Mouse (Mus musculus) kidney, postnatal 0 days (tissue): ENCODE results near the gene Apoa1. TPM values are rescaled to one million over a fixed set of nuclear protein-coding genes. Genes with fewer than 3 reads are reported as not detected.

ENCODE experiments used
- ATAC-seq: fragments of 200-750 bp; cut with Nextera tagmentation; replicated peaks from 2 replicates; pipeline ENCODE4 v1.8.0; 2017; ENCODE audit warnings: low read depth, moderate number of reproducible peaks, moderate TSS enrichment, moderate library complexity; ENCODE audit not compliant: low FRiP score
- DNase-seq: peaks from one replicate; pipeline ENCODE4 v3.0.0-alpha.2; 2016; ENCODE audit warnings: low spot score
- H3K27ac ChIP-seq: fragments of 300-500 bp; sonication (generic); 2 replicates; pipeline ENCODE4 v1.5.1; 2014; ENCODE audit warnings: mild to moderate bottlenecking
- H3K27me3 ChIP-seq: fragments of 300-500 bp; sonication (generic); 2 replicates; pipeline ENCODE4 v1.6.1; 2014; ENCODE audit warnings: low read length, mixed read lengths; ENCODE audit not compliant: insufficient read depth
- H3K36me3 ChIP-seq: fragments of 300-500 bp; sonication (generic); 2 replicates; pipeline ENCODE4 v1.6.1; 2014; ENCODE audit warnings: low read length, mixed read lengths; ENCODE audit not compliant: insufficient read depth
- H3K4me1 ChIP-seq: fragments of 300-500 bp; sonication (generic); replicated peaks from 2 replicates; pipeline ENCODE4 v1.6.1; 2014; ENCODE audit warnings: antibody characterized with exemption, low read length, mixed read lengths; ENCODE audit not compliant: insufficient read depth
- H3K4me2 ChIP-seq: fragments of 300-500 bp; sonication (generic); 2 replicates; pipeline ENCODE4 v1.6.1; 2014; ENCODE audit warnings: mild to moderate bottlenecking, low read length, moderate library complexity, mixed read lengths
- H3K4me3 ChIP-seq: fragments of 300-500 bp; sonication (generic); replicated peaks from 2 replicates; pipeline ENCODE4 v1.5.1; 2014; ENCODE audit warnings: low read depth, low read length
- H3K9ac ChIP-seq: fragments of 300-500 bp; sonication (generic); 2 replicates; pipeline ENCODE4 v1.6.1; 2014; ENCODE audit warnings: low read depth, low read length
- H3K9me3 ChIP-seq: fragments of 300-500 bp; sonication (generic); replicated peaks from 2 replicates; pipeline ENCODE4 v1.6.1; 2016; ENCODE audit warnings: low read length, inconsistent platforms, mixed read lengths
- CTCF ChIP-seq: IDR thresholded peaks from 2 replicates; pipeline ENCODE4 v1.5.1; 2016; ENCODE audit warnings: antibody characterized with exemption, low read depth, mild to moderate bottlenecking, moderate library complexity
- WGBS: fragments of 180-500 bp; shearing (Covaris S2); extraction: QIAGEN DNeasy Blood & Tissue Kit; methylation state at CpG from one replicate; pipeline ENCODE4 v1.1.7; 2014; 5-methylcytosine and 5-hydroxymethylcytosine counted together
- polyA plus RNA-seq: library from polyadenylated mRNA; unstranded; fragments of >200 nt; fragmentation: Nextera tagmentation; extraction: Ambion mirVana; gene quantifications from 2 replicates; pipeline ENCODE4 v1.2.1, GENCODE M21; 2015

Gene Apoa1
- polyA plus RNA-seq, 1 experiment from 2014 or later, result 5.5 TPM

DNA sequence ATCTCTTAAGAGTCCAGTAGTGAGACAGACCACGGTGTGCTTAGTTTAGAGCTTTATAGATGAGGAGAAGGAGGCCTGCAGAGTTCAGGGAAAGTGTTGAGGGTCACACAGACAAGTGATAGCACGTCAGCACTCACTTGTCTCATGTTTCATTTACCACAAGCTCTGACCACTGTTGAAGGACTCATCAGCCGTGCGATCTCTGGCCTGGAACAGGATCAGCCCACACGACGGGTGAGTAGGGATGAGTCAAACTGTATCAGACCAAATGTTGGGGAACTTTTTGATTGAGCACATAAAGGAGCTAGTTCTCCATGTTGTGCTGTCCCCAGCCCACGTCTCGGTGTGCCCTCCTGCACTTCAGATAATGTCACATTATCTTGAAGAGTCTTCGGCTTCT, 46.1 kb downstream of the Apoa1 start:
- DNase-seq, result no peak
- Histone ChIP-seq H3K4me2 (no peak overlapping the region), H3K36me3 (peaks cover 36% of the 10 kb centered on the region), H3K27ac (no peak overlapping the region), H3K4me3 (no peak overlapping the region), H3K9ac (no peak overlapping the region), H3K9me3 (no peaks in the 10 kb centered on the region), H3K4me1 (peaks cover 2% of the 10 kb centered on the region; the same call in 1 of the 2 replicates), H3K27me3 (no peaks in the 10 kb centered on the region)
- WGBS, result 57% methylated on average over 9 of the region's 9 CpGs
- TF ChIP-seq CTCF, result no peak
- no peak for ATAC-seq

Other genes with a start within 250 kb of the Apoa1 start
- gene Pafah1b2, start 215.9 kb upstream of the Apoa1 start, polyA plus RNA-seq, result 113 and 127 TPM in 2 replicates
- gene Sik3, start 215.8 kb upstream of the Apoa1 start, polyA plus RNA-seq, result 12.5 and 12.7 TPM in 2 replicates
- 0.87 and 2.3 TPM in 2 replicates for gene Apoc3, start 7.1 kb downstream of the Apoa1 start, polyA plus RNA-seq
- 0.99 and 1.9 TPM in 2 replicates for gene Apoa4, start 12.1 kb downstream of the Apoa1 start, polyA plus RNA-seq
- gene Apoa5, start 40.1 kb downstream of the Apoa1 start, polyA plus RNA-seq, result 0.08 and 0.24 TPM in 2 replicates
- gene Zpr1, start 44.5 kb downstream of the Apoa1 start, polyA plus RNA-seq, result 43.3 and 46.4 TPM in 2 replicates
- gene Bud13, start 54.4 kb downstream of the Apoa1 start, polyA plus RNA-seq, result 14.9 and 16.2 TPM in 2 replicates
- not detected in 2 replicates for gene 4931429L15Rik, start 91.4 kb downstream of the Apoa1 start, polyA plus RNA-seq